Mouse (Mus musculus): ENCODE measurements around the gene Fut2. TPM values are rescaled to one million over a fixed set of nuclear protein-coding genes. Genes with fewer than 3 reads are reported as not detected.

Fut2 gene
- polyA plus RNA-seq, 1 experiment from 2014 or later, result 0.47 TPM

GRCm38 (mm10) chr7:45609511-45609910 lies 56.7 kb downstream of the Fut2 start:
- Histone ChIP-seq H3K4me1 (no peaks in the 10 kb centered on the region), H3K27me3 (no peaks in the 10 kb centered on the region), H3K9me3 (no peaks in the 10 kb centered on the region; the same call in 1 of the 2 replicates), H3K36me3 (no peaks in the 10 kb centered on the region), H3K4me2 (replicated peaks) (no peak overlapping the region), H3K9ac (no peak overlapping the region), H3K27ac (no peak overlapping the region), H3K4me3 (no peak overlapping the region)
- 65% methylated on average over 1 of the region's 1 CpGs for WGBS
- ATAC-seq (ENCODE audit: low FRiP score, low read depth), result no peak

GRCm38 (mm10) chr7:45605704-45606289 lies 60.4 kb downstream of the Fut2 start:
- H3K4me2 ChIP-seq (replicated peaks), result no peak overlapping the region
- no peak overlapping the region for H3K27ac ChIP-seq
- no peaks in the 10 kb centered on the region; the same call in 1 of the 2 replicates for H3K9me3 ChIP-seq
- no peak overlapping the region for H3K9ac ChIP-seq
- H3K27me3 ChIP-seq, result no peaks in the 10 kb centered on the region
- ATAC-seq (ENCODE audit: low FRiP score, low read depth), result no peak
- WGBS, result 78% methylated on average over 9 of the region's 9 CpGs
- peaks cover 9% of the 10 kb centered on the region for H3K4me1 ChIP-seq
- H3K4me3 ChIP-seq, result no peak overlapping the region
- H3K36me3 ChIP-seq, result no peaks in the 10 kb centered on the region

GRCm38 (mm10) chr7:45598960-45599879 lies 67.0 kb downstream of the Fut2 start:
- no peak for ATAC-seq (ENCODE audit: low FRiP score, low read depth)
- no peak overlapping the region for H3K4me2 ChIP-seq (replicated peaks)
- H3K27me3 ChIP-seq, result no peaks in the 10 kb centered on the region
- no peak overlapping the region for H3K9ac ChIP-seq
- H3K4me3 ChIP-seq, result no peak overlapping the region
- peaks cover 17% of the 10 kb centered on the region for H3K4me1 ChIP-seq
- H3K36me3 ChIP-seq, result no peaks in the 10 kb centered on the region
- no peak overlapping the region for H3K27ac ChIP-seq
- 45% methylated on average over 18 of the region's 18 CpGs for WGBS
- no peaks in the 10 kb centered on the region for H3K9me3 ChIP-seq

Other genes starting within 250 kb of the Fut2 start
- gene Lhb, start 245.6 kb downstream of the Fut2 start, polyA plus RNA-seq (2015; fragmentation: Nextera tagmentation; extraction: Ambion mirVana), result 0.40 TPM in 1 of 2 replicates, not detected in the other
- 41.7 and 45.9 TPM in 2 replicates for gene Gys1, start 231.6 kb downstream of the Fut2 start, polyA plus RNA-seq (2015; fragmentation: Nextera tagmentation; extraction: Ambion mirVana)
- gene Ruvbl2, start 228.3 kb downstream of the Fut2 start, polyA plus RNA-seq (2015; fragmentation: Nextera tagmentation; extraction: Ambion mirVana), result 142 and 144 TPM in 2 replicates
- gene Ftl1, start 206.5 kb downstream of the Fut2 start, polyA plus RNA-seq (2015; fragmentation: Nextera tagmentation; extraction: Ambion mirVana), result 5,430 and 5,479 TPM in 2 replicates
- gene Bax, start 199.5 kb downstream of the Fut2 start, polyA plus RNA-seq (2015; fragmentation: Nextera tagmentation; extraction: Ambion mirVana), result 167 and 170 TPM in 2 replicates
- gene Tulp2, start 184.5 kb downstream of the Fut2 start, polyA plus RNA-seq (2015; fragmentation: Nextera tagmentation; extraction: Ambion mirVana), result 1.0 and 1.2 TPM in 2 replicates
- not detected in 2 replicates for gene Gm45808, start 179.6 kb downstream of the Fut2 start, polyA plus RNA-seq (2015; fragmentation: Nextera tagmentation; extraction: Ambion mirVana)
- 2.9 and 4.0 TPM in 2 replicates for gene Dhdh, start 177.6 kb downstream of the Fut2 start, polyA plus RNA-seq (2015; fragmentation: Nextera tagmentation; extraction: Ambion mirVana)
- gene Nucb1, start 156.0 kb downstream of the Fut2 start, polyA plus RNA-seq (2015; fragmentation: Nextera tagmentation; extraction: Ambion mirVana), result 215 TPM in 2 replicates
- 27.5 and 28.8 TPM in 2 replicates for gene Ppp1r15a, start 140.1 kb downstream of the Fut2 start, polyA plus RNA-seq (2015; fragmentation: Nextera tagmentation; extraction: Ambion mirVana)
- 3.3 and 4.9 TPM in 2 replicates for gene Plekha4, start 140.1 kb downstream of the Fut2 start, polyA plus RNA-seq (2015; fragmentation: Nextera tagmentation; extraction: Ambion mirVana)
- 0.43 and 0.98 TPM in 2 replicates for gene Hsd17b14, start 111.5 kb downstream of the Fut2 start, polyA plus RNA-seq (2015; fragmentation: Nextera tagmentation; extraction: Ambion mirVana)
- gene Bcat2, start 96.2 kb downstream of the Fut2 start, polyA plus RNA-seq (2015; fragmentation: Nextera tagmentation; extraction: Ambion mirVana), result 55.7 and 59.5 TPM in 2 replicates
- gene Fgf21, start 50.9 kb downstream of the Fut2 start, polyA plus RNA-seq (2015; fragmentation: Nextera tagmentation; extraction: Ambion mirVana), result 0.41 and 0.56 TPM in 2 replicates
- gene Fut1, start 49.1 kb downstream of the Fut2 start, polyA plus RNA-seq (2015; fragmentation: Nextera tagmentation; extraction: Ambion mirVana), result 0.29 and 0.47 TPM in 2 replicates
- 0.11 TPM in 1 of 2 replicates, not detected in the other for gene Izumo1, start 44.6 kb downstream of the Fut2 start, polyA plus RNA-seq (2015; fragmentation: Nextera tagmentation; extraction: Ambion mirVana)
- gene Rasip1, start 38.9 kb downstream of the Fut2 start, polyA plus RNA-seq (2015; fragmentation: Nextera tagmentation; extraction: Ambion mirVana), result 7.7 and 9.5 TPM in 2 replicates
- 11.4 TPM in 2 replicates for gene Mamstr, start 26.4 kb downstream of the Fut2 start, polyA plus RNA-seq (2015; fragmentation: Nextera tagmentation; extraction: Ambion mirVana)
- 0.23 and 0.24 TPM in 2 replicates for gene Ntn5, start 17.6 kb upstream of the Fut2 start, polyA plus RNA-seq (2015; fragmentation: Nextera tagmentation; extraction: Ambion mirVana)
- gene Sec1, start 28.0 kb upstream of the Fut2 start, polyA plus RNA-seq (2015; fragmentation: Nextera tagmentation; extraction: Ambion mirVana), result 0.45 and 0.55 TPM in 2 replicates
- 12.2 and 12.5 TPM in 2 replicates for gene Car11, start 33.4 kb upstream of the Fut2 start, polyA plus RNA-seq (2015; fragmentation: Nextera tagmentation; extraction: Ambion mirVana)
- gene Dbp, start 38.7 kb upstream of the Fut2 start, polyA plus RNA-seq (2015; fragmentation: Nextera tagmentation; extraction: Ambion mirVana), result 4.5 and 6.2 TPM in 2 replicates
- gene Rpl18, start 49.1 kb upstream of the Fut2 start, polyA plus RNA-seq (2015; fragmentation: Nextera tagmentation; extraction: Ambion mirVana), result 1,016 and 1,039 TPM in 2 replicates
- gene Sphk2, start 51.6 kb upstream of the Fut2 start, polyA plus RNA-seq (2015; fragmentation: Nextera tagmentation; extraction: Ambion mirVana), result 33.4 and 36.0 TPM in 2 replicates
- 0.61 and 1.0 TPM in 2 replicates for gene Fam83e, start 54.8 kb upstream of the Fut2 start, polyA plus RNA-seq (2015; fragmentation: Nextera tagmentation; extraction: Ambion mirVana)
- not detected in 2 replicates for gene Spaca4, start 59.4 kb upstream of the Fut2 start, polyA plus RNA-seq (2015; fragmentation: Nextera tagmentation; extraction: Ambion mirVana)
- 4.3 and 4.9 TPM in 2 replicates for gene Lmtk3, start 117.3 kb upstream of the Fut2 start, polyA plus RNA-seq (2015; fragmentation: Nextera tagmentation; extraction: Ambion mirVana)
- gene Sult2b1, start 118.3 kb upstream of the Fut2 start, polyA plus RNA-seq (2015; fragmentation: Nextera tagmentation; extraction: Ambion mirVana), result 3.1 and 3.7 TPM in 2 replicates
- 135 and 137 TPM in 2 replicates for gene Cyth2, start 148.2 kb upstream of the Fut2 start, polyA plus RNA-seq (2015; fragmentation: Nextera tagmentation; extraction: Ambion mirVana)
- gene Kcnj14, start 158.4 kb upstream of the Fut2 start, polyA plus RNA-seq (2015; fragmentation: Nextera tagmentation; extraction: Ambion mirVana), result 2.1 TPM in 2 replicates
- gene Grwd1, start 164.6 kb upstream of the Fut2 start, polyA plus RNA-seq (2015; fragmentation: Nextera tagmentation; extraction: Ambion mirVana), result 69.1 and 71.6 TPM in 2 replicates
- 69.4 and 73.7 TPM in 2 replicates for gene Kdelr1, start 206.4 kb upstream of the Fut2 start, polyA plus RNA-seq (2015; fragmentation: Nextera tagmentation; extraction: Ambion mirVana)
- gene Grin2d, start 212.0 kb upstream of the Fut2 start, polyA plus RNA-seq (2015; fragmentation: Nextera tagmentation; extraction: Ambion mirVana), result 0.43 and 0.59 TPM in 2 replicates
- 0.43 and 0.46 TPM in 2 replicates for gene Syngr4, start 230.3 kb upstream of the Fut2 start, polyA plus RNA-seq (2015; fragmentation: Nextera tagmentation; extraction: Ambion mirVana)
- 4.9 and 5.2 TPM in 2 replicates for gene Tmem143, start 230.5 kb upstream of the Fut2 start, polyA plus RNA-seq (2015; fragmentation: Nextera tagmentation; extraction: Ambion mirVana)